Mouse (Mus musculus) small intestine, adult 2 months (tissue): ENCODE measurements around the gene Phldb2.

Experiments
- CTCF ChIP-seq: fragments of 200-500 bp; IDR thresholded peaks from 2 replicates; pipeline ENCODE4 v1.5.1; 2012; ENCODE audit warnings: low read depth, mild to moderate bottlenecking, control low read depth, inconsistent platforms, low read length, moderate library complexity, mixed read lengths; ENCODE audit not compliant: insufficient replicate concordance, insufficient read length; ENCODE audit errors: extremely low read depth
- POLR2A ChIP-seq: fragments of 200-500 bp; IDR thresholded peaks from 2 replicates; pipeline ENCODE4 v1.6.1; 2012; ENCODE audit warnings: low read depth, mild to moderate bottlenecking, control low read depth, inconsistent platforms, low read length, moderate library complexity

GRCm38 (mm10) chr16:45757421-45758078, 195.8 kb downstream of the Phldb2 start:
- TF ChIP-seq CTCF = no peak
- no peak for TF ChIP-seq POLR2A
